Mouse (Mus musculus) small intestine, adult 2 months (tissue): Measurements from ENCODE around the gene Nup43. TPM values are rescaled to one million over a fixed set of nuclear protein-coding genes. Genes with fewer than 3 reads are reported as not detected.
"Not testable (repeated sequence)": the region's sequence is repeated elsewhere in the genome, so short reads cannot be mapped to it uniquely, and the experiment has no call there.

ENCODE experiments used
- H3K27ac ChIP-seq: fragments of 200-500 bp; 2 replicates; pipeline ENCODE4 v1.5.1; 2012; ENCODE audit warnings: low read depth, low read length, control low read depth, inconsistent platforms; ENCODE audit not compliant: insufficient read depth
- H3K27me3 ChIP-seq: fragments of 200-500 bp; 2 replicates; pipeline ENCODE4 v1.6.1; 2012; ENCODE audit warnings: mild to moderate bottlenecking, moderate library complexity, low read length, inconsistent platforms; ENCODE audit not compliant: control insufficient read depth, insufficient read depth
- H3K36me3 ChIP-seq: fragments of 200-500 bp; 2 replicates; pipeline ENCODE4 v1.6.1; 2012; ENCODE audit warnings: mild to moderate bottlenecking, low read length, control low read depth, inconsistent platforms; ENCODE audit not compliant: control insufficient read depth, insufficient read depth
- H3K4me1 ChIP-seq: fragments of 200-500 bp; 2 replicates; pipeline ENCODE4 v1.6.1; 2012; ENCODE audit warnings: low read length, inconsistent platforms, mixed read lengths; ENCODE audit not compliant: control insufficient read depth, insufficient read depth, insufficient read length
- H3K4me3 ChIP-seq: fragments of 200-500 bp; 2 replicates; pipeline ENCODE4 v1.5.1; 2012; ENCODE audit warnings: low read depth, mild to moderate bottlenecking, control low read depth, inconsistent platforms, low read length, moderate library complexity
- CTCF ChIP-seq: fragments of 200-500 bp; IDR thresholded peaks from 2 replicates; pipeline ENCODE4 v1.5.1; 2012; ENCODE audit warnings: low read depth, mild to moderate bottlenecking, control low read depth, inconsistent platforms, low read length, moderate library complexity, mixed read lengths; ENCODE audit not compliant: insufficient replicate concordance, insufficient read length; ENCODE audit errors: extremely low read depth
- POLR2A ChIP-seq: fragments of 200-500 bp; IDR thresholded peaks from 2 replicates; pipeline ENCODE4 v1.6.1; 2012; ENCODE audit warnings: low read depth, mild to moderate bottlenecking, control low read depth, inconsistent platforms, low read length, moderate library complexity
- WGBS: fragments of 180-500 bp; shearing (Covaris S2); methylation state at CpG from one replicate; pipeline ENCODE4 v1.1.7; 2018; 5-methylcytosine and 5-hydroxymethylcytosine counted together
- polyA plus RNA-seq: library from polyadenylated mRNA; depleted of rRNA; stranded (reverse); fragments of >200 nt; gene quantifications from 2 replicates; pipeline ENCODE4 v1.2.3, GENCODE M21; 2012; rRNA removed

Nup43 gene
- 1.7 and 2.6 TPM in 2 replicates for polyA plus RNA-seq

- under 1% methylated on average over 24 of the region's 24 CpGs for WGBS
- TF ChIP-seq CTCF = no peak
- TF ChIP-seq POLR2A = no peak
- Histone ChIP-seq H3K27me3 (no peaks in the 10 kb centered on the region), H3K36me3 (peaks cover 7% of the 10 kb centered on the region; the same call in 1 of the 2 replicates), H3K27ac (no peak within 1 kb of the TSS), H3K4me3 (peak within 1 kb of the TSS; percentile 90), H3K4me1 (no peaks in the 10 kb centered on the region)
Observed at GRCm38 (mm10) chr10:7667342-7667802, at the start of gene Nup43. TSS of gene Nup43 (plus strand) at chr10:7667503.

DNA sequence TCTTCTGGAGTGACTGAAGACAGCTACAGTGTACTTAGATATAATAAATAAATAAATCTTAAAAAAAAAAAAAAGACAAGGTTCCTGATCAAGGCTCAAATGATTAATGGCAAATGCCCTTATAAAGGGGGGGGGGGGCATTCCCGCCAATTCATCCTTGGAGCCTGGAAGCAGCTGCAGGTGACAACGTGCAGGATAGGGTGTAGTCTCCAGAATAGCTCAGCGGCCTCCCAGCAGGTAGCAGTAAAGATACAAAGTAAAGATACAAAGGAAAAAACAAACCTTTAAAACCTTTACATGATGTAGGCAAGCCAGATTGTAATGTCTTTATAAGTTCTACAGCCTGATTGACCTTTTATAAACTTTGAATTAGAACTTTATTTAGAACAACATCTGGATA lies 49.7 kb upstream of the Nup43 start:
- not testable (repeated sequence) for H3K36me3 ChIP-seq, H3K27ac ChIP-seq, H3K27me3 ChIP-seq, H3K4me1 ChIP-seq, H3K4me3 ChIP-seq
- WGBS = 48% methylated on average over 3 of the region's 3 CpGs

GRCm38 (mm10) chr10:7619821-7620241 lies 47.5 kb upstream of the Nup43 start:
- TF ChIP-seq POLR2A (no peak), CTCF (no peak)
- 84% methylated on average over 5 of the region's 5 CpGs for WGBS
- Histone ChIP-seq H3K4me3 (no peak overlapping the region), H3K27ac (no peak overlapping the region), H3K27me3 (no peaks in the 10 kb centered on the region), H3K4me1 (no peaks in the 10 kb centered on the region), H3K36me3 (no peaks in the 10 kb centered on the region)

DNA sequence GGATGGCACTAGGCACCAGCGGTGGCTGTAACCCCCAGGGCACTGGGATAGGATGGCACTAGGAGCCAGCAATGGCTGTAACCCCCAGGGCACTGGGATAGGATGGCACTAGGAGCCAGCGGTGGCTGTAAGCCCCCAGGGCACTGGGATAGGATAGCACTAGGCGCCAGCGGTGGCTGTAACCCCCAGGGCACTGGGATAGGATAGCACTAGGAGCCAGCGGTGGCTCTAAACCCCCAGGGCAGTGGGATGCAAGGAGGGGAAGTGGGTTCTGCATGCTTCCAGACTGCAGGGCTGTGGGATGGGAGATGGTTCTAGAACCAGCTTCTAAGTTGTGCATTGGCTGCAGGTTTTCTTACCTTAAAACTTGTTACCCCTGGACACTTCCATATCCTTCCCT lies 46.6 kb upstream of the Nup43 start:
- Histone ChIP-seq H3K4me3 (no peak overlapping the region), H3K27ac (no peak overlapping the region), H3K36me3 (no peaks in the 10 kb centered on the region), H3K4me1 (no peaks in the 10 kb centered on the region), H3K27me3 (no peaks in the 10 kb centered on the region)
- TF ChIP-seq CTCF = no peak
- TF ChIP-seq POLR2A = no peak
- WGBS = 82% methylated on average over 5 of the region's 5 CpGs

GRCm38 (mm10) chr10:7622378-7622777 lies 44.9 kb upstream of the Nup43 start:
- WGBS = 80% methylated on average over 3 of the region's 3 CpGs
- H3K27ac ChIP-seq = no peak overlapping the region
- TF ChIP-seq POLR2A = no peak
- TF ChIP-seq CTCF = no peak

DNA sequence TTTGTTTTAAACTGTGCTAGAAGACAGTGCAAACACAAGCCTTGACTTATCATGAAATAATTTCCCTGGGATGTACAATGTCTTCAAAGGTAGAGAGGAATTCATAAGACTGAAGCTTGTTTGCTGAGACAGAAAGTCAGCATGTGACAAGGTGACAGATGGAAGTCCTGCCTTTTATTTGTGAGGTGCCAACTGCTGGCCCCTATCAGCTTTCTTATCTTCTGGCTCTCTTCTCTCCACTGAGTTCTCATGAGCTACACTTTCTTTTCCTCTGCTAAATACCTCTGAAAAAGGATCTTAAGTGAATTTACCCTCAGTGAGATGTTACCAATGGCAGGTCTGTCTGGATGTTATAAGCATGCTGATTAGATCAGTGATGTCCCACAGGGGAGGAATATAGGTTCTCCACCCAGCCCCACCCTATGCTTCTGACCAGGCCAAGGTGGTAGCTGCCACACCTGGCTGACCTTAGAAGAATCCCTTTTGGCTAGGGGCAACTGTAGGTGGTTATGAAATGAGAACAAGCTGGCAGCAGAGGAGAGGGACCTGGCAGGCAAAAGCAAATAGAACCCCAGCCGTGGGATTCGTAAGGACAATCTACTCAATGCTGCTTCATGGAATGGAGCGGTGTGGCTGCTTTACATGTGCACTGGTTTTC lies 43.3 kb upstream of the Nup43 start:
- TF ChIP-seq CTCF (no peak), POLR2A (no peak)
- WGBS = 88% methylated on average over 3 of the region's 3 CpGs
- H3K36me3 ChIP-seq = 0 out of 2 replicates have a peak, but pooled peaks cover 4% of the 10 kb centered on the region
- H3K27me3 ChIP-seq = no peaks in the 10 kb centered on the region
- no peak overlapping the region for H3K4me3 ChIP-seq
- H3K4me1 ChIP-seq = no peaks in the 10 kb centered on the region
- no peak overlapping the region for H3K27ac ChIP-seq

More at GRCm38 (mm10) chr10:7622378-7622777, 44.9 kb upstream of the Nup43 start:
- H3K4me1 ChIP-seq = no peaks in the 10 kb centered on the region
- no peaks in the 10 kb centered on the region for H3K27me3 ChIP-seq
- no peaks in the 10 kb centered on the region for H3K36me3 ChIP-seq
- no peak overlapping the region for H3K4me3 ChIP-seq

DNA sequence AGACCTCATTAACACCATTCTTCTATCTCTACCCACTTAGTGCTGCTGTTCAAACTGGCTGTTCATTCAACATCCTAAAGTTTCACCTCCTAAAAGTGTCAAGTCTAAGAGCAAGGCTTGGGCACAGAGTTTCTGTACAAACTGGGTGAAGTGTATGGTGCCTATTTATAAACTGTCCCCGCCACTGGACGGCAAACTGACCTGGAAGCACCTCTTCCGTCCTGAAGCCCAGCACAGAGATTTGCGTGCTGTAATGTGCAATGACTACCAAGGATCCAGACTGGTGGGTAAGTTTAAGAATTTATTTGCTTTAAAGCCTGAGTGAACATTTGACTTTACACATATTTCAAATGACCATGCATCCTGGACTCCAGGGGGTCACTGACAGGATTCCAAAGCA lies 38.2 kb upstream of the Nup43 start:
- Histone ChIP-seq H3K27me3 (no peaks in the 10 kb centered on the region), H3K36me3 (peaks cover 20% of the 10 kb centered on the region), H3K4me3 (no peak overlapping the region), H3K4me1 (no peaks in the 10 kb centered on the region), H3K27ac (no peak overlapping the region)
- WGBS = 94% methylated on average over 4 of the region's 4 CpGs
- no peak for TF ChIP-seq POLR2A
- no peak for TF ChIP-seq CTCF

DNA sequence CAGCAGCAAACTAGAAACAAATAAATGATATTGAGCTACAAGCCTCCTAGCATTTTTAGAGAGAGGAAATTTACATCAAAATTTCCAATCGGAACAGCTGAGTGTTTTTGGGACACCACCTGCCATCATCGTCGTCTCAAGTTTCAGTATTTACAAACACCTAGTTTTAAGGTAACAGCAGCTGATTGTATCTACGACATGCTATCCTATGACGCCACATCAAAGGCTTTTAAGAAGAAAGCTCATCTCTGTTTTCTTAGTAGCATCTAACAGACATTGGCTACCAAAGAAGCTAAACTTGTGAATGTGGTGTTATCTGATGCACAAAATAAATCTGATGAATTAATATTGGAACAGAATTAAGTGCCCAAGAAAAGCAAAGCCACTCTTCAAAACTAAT lies 37.0 kb upstream of the Nup43 start:
- 89% methylated on average over 5 of the region's 5 CpGs for WGBS
- no peaks in the 10 kb centered on the region for H3K27me3 ChIP-seq

More for the DNA sequence above, 37.0 kb upstream of the Nup43 start:
- TF ChIP-seq POLR2A (no peak), CTCF (no peak)
- Histone ChIP-seq H3K4me1 (no peaks in the 10 kb centered on the region), H3K36me3 (peaks cover 20% of the 10 kb centered on the region), H3K27ac (no peak overlapping the region), H3K4me3 (no peak overlapping the region)
